Mouse (Mus musculus) midbrain, embryonic 11.5 days (tissue): Measurements from ENCODE around the gene Sox5. TPM values are rescaled to one million over a fixed set of nuclear protein-coding genes. Genes with fewer than 3 reads are reported as not detected.

Experiments used
- ATAC-seq: fragments of 200-750 bp; cut with Nextera tagmentation; 2 replicates; pipeline ENCODE4 v1.8.0; 2017; ENCODE audit warnings: moderate TSS enrichment, moderate library complexity; ENCODE audit not compliant: low FRiP score
- DNase-seq: peaks from one replicate; pipeline ENCODE4 v3.0.0; 2015; ENCODE audit warnings: low spot score; ENCODE audit errors: missing footprints
- H3K27ac ChIP-seq: fragments of 300-500 bp; sonication (generic); 2 replicates; pipeline ENCODE4 v1.5.1; 2014; ENCODE audit warnings: low read depth, low read length
- H3K27me3 ChIP-seq: fragments of 300-500 bp; sonication (generic); 2 replicates; pipeline ENCODE4 v1.6.1; 2014; ENCODE audit warnings: mild to moderate bottlenecking, low read length, moderate library complexity, mixed read lengths; ENCODE audit not compliant: control insufficient read depth, insufficient read depth
- H3K36me3 ChIP-seq: fragments of 300-500 bp; sonication (generic); 2 replicates; pipeline ENCODE4 v1.6.1; 2014; ENCODE audit warnings: mild to moderate bottlenecking, low read length, moderate library complexity, mixed read lengths; ENCODE audit not compliant: control insufficient read depth, insufficient read depth
- H3K4me1 ChIP-seq: fragments of 300-500 bp; sonication (generic); 2 replicates; pipeline ENCODE4 v1.6.1; 2014; ENCODE audit warnings: low read length; ENCODE audit not compliant: control insufficient read depth, insufficient read depth
- H3K4me2 ChIP-seq: fragments of 300-500 bp; sonication (generic); 2 replicates; pipeline ENCODE4 v1.6.1; 2014; ENCODE audit warnings: mild to moderate bottlenecking, moderate library complexity
- H3K4me3 ChIP-seq: fragments of 300-500 bp; sonication (generic); 2 replicates; pipeline ENCODE4 v1.5.1; 2014; ENCODE audit warnings: low read depth, low read length
- H3K9ac ChIP-seq: fragments of 300-500 bp; sonication (generic); 2 replicates; pipeline ENCODE4 v1.6.1; 2014; ENCODE audit warnings: low read length
- H3K9me3 ChIP-seq: fragments of 300-500 bp; sonication (generic); 2 replicates; pipeline ENCODE4 v1.6.1; 2016; ENCODE audit warnings: low read length; ENCODE audit not compliant: control insufficient read depth
- WGBS: fragments of 180-500 bp; shearing (Covaris S2); extraction: QIAGEN DNeasy Blood & Tissue Kit; methylation state at CpG from one replicate; pipeline ENCODE4 v1.1.7; 2014; 5-methylcytosine and 5-hydroxymethylcytosine counted together
- polyA plus RNA-seq: library from polyadenylated mRNA; unstranded; fragments of >200 nt; fragmentation: Nextera tagmentation; extraction: Ambion mirVana; gene quantifications from 2 replicates; pipeline ENCODE4 v1.2.1, GENCODE M21; 2014

Gene Sox5
- polyA plus RNA-seq, 1 experiment from 2014 or later = 23.0 TPM

GRCm38 (mm10) chr6:143844701-143844970 is 937.1 kb downstream of the Sox5 start:
- no peaks in the 10 kb centered on the region for H3K9me3 ChIP-seq
- no peak overlapping the region for H3K4me3 ChIP-seq
- H3K27ac ChIP-seq = no peak overlapping the region
- H3K4me1 ChIP-seq = no peaks in the 10 kb centered on the region
- H3K36me3 ChIP-seq = no peaks in the 10 kb centered on the region
- ATAC-seq (no peak), DNase-seq (no peak)
- no peak overlapping the region for H3K9ac ChIP-seq
- H3K4me2 ChIP-seq = no peak overlapping the region
- no peaks in the 10 kb centered on the region for H3K27me3 ChIP-seq
- 86% methylated on average over 3 of the region's 3 CpGs for WGBS

- Histone ChIP-seq H3K4me2 (no peak overlapping the region), H3K27me3 (no peaks in the 10 kb centered on the region), H3K36me3 (no peaks in the 10 kb centered on the region), H3K4me1 (no peaks in the 10 kb centered on the region), H3K4me3 (no peak overlapping the region), H3K9ac (no peak overlapping the region), H3K9me3 (no peaks in the 10 kb centered on the region), H3K27ac (no peak overlapping the region)
- ATAC-seq (no peak), DNase-seq (no peak)
- WGBS = 88% methylated on average over 10 of the region's 10 CpGs
These were observed 937.7 kb downstream of the Sox5 start for GRCm38 (mm10) chr6:143843933-143844700.

GRCm38 (mm10) chr6:143841954-143842353 is 939.8 kb downstream of the Sox5 start:
- H3K9me3 ChIP-seq = no peaks in the 10 kb centered on the region
- H3K4me2 ChIP-seq = no peak overlapping the region
- ATAC-seq = no peak
- no peak overlapping the region for H3K9ac ChIP-seq
- H3K27me3 ChIP-seq = no peaks in the 10 kb centered on the region
- no peak for DNase-seq
- H3K36me3 ChIP-seq = no peaks in the 10 kb centered on the region
- 92% methylated on average over 7 of the region's 7 CpGs for WGBS
- no peaks in the 10 kb centered on the region for H3K4me1 ChIP-seq
- no peak overlapping the region for H3K27ac ChIP-seq
- H3K4me3 ChIP-seq = no peak overlapping the region

GRCm38 (mm10) chr6:143841109-143841638 is 940.6 kb downstream of the Sox5 start:
- no peak overlapping the region for H3K4me2 ChIP-seq
- no peaks in the 10 kb centered on the region for H3K27me3 ChIP-seq
- no peaks in the 10 kb centered on the region for H3K36me3 ChIP-seq
- WGBS = 94% methylated on average over 15 of the region's 15 CpGs
- no peaks in the 10 kb centered on the region for H3K9me3 ChIP-seq
- no peak for ATAC-seq
- no peak for DNase-seq
- H3K27ac ChIP-seq = no peak overlapping the region
- H3K4me3 ChIP-seq = no peak overlapping the region
- no peak overlapping the region for H3K9ac ChIP-seq
- no peaks in the 10 kb centered on the region for H3K4me1 ChIP-seq

GRCm38 (mm10) chr6:143838384-143839076 is 943.2 kb downstream of the Sox5 start:
- Histone ChIP-seq H3K27me3 (no peaks in the 10 kb centered on the region), H3K9ac (no peak overlapping the region), H3K4me1 (no peaks in the 10 kb centered on the region), H3K27ac (no peak overlapping the region), H3K4me3 (no peak overlapping the region), H3K9me3 (no peaks in the 10 kb centered on the region), H3K36me3 (no peaks in the 10 kb centered on the region), H3K4me2 (no peak overlapping the region)
- 89% methylated on average over 9 of the region's 9 CpGs for WGBS
- DNase-seq (no peak), ATAC-seq (no peak)

- ATAC-seq (no peak), DNase-seq (no peak)
- no peaks in the 10 kb centered on the region for H3K9me3 ChIP-seq
- no peak overlapping the region for H3K4me3 ChIP-seq
- H3K9ac ChIP-seq = no peak overlapping the region
- H3K4me2 ChIP-seq = no peak overlapping the region
- WGBS = 82% methylated on average over 7 of the region's 7 CpGs
- H3K27me3 ChIP-seq = no peaks in the 10 kb centered on the region
- H3K27ac ChIP-seq = no peak overlapping the region
- no peaks in the 10 kb centered on the region for H3K4me1 ChIP-seq
- H3K36me3 ChIP-seq = no peaks in the 10 kb centered on the region
These were observed 946.4 kb downstream of the Sox5 start for GRCm38 (mm10) chr6:143835331-143835730.

GRCm38 (mm10) chr6:143833986-143834385 is 947.8 kb downstream of the Sox5 start:
- DNase-seq (no peak), ATAC-seq (no peak)
- Histone ChIP-seq H3K4me3 (no peak overlapping the region), H3K4me1 (no peaks in the 10 kb centered on the region), H3K36me3 (no peaks in the 10 kb centered on the region), H3K9ac (no peak overlapping the region), H3K9me3 (no peaks in the 10 kb centered on the region), H3K4me2 (no peak overlapping the region), H3K27ac (no peak overlapping the region), H3K27me3 (no peaks in the 10 kb centered on the region)
- WGBS = 94% methylated on average over 3 of the region's 3 CpGs

GRCm38 (mm10) chr6:143833182-143833558 is 948.6 kb downstream of the Sox5 start:
- Histone ChIP-seq H3K9me3 (no peaks in the 10 kb centered on the region), H3K4me1 (no peaks in the 10 kb centered on the region), H3K4me3 (no peak overlapping the region), H3K36me3 (no peaks in the 10 kb centered on the region), H3K9ac (no peak overlapping the region), H3K4me2 (no peak overlapping the region), H3K27ac (no peak overlapping the region), H3K27me3 (no peaks in the 10 kb centered on the region)
- DNase-seq (peak; percentile 53), ATAC-seq (no peak)
- WGBS = 96% methylated on average over 23 of the region's 23 CpGs

GRCm38 (mm10) chr6:143832483-143833181 is 949.1 kb downstream of the Sox5 start:
- Histone ChIP-seq H3K4me3 (no peak overlapping the region), H3K4me1 (no peaks in the 10 kb centered on the region), H3K27ac (no peak overlapping the region), H3K9ac (no peak overlapping the region), H3K9me3 (no peaks in the 10 kb centered on the region), H3K4me2 (no peak overlapping the region), H3K36me3 (no peaks in the 10 kb centered on the region), H3K27me3 (no peaks in the 10 kb centered on the region)
- DNase-seq = no peak
- ATAC-seq = no peak
- WGBS = 92% methylated on average over 12 of the region's 12 CpGs
